Mouse (Mus musculus): ENCODE data around the gene Icam2.

DNA sequence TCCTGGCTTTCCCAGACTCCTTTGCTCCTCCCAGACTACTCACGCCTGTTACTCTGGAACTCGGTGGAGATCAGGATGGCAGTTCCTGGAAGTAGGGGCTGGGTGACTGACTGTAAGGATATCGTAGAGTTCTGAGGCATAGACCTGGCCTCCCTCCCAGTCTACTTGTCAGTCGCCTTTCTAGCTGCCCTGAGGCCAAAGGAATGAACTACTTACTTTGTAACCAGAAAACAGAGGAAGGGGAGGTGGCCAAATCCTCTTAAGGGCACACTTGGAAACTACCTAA, 5.4 kb upstream of the Icam2 start:
- TF ChIP-seq CTCF (conservative IDR thresholded peaks at IDR 0.05 in 1 of 2, IDR thresholded peaks at IDR 0.05 in 1 of 2; ENCODE audit: low read depth in 2 of 2, low read length in 2 of 2) (no peak), POLR2A (IDR thresholded peaks at IDR 0.05; ENCODE audit: low read depth, low read length) (no peak), TBP (conservative IDR thresholded peaks at IDR 0.05; ENCODE audit: low read depth, low read length) (no peak), SMC3 (IDR thresholded peaks at IDR 0.05; ENCODE audit: low read depth, low read length) (no peak), CHD2 (IDR thresholded peaks at IDR 0.05; ENCODE audit: low read length) (no peak), EP300 (IDR thresholded peaks at IDR 0.05; ENCODE audit: low read length) (no peak), E2F4 (IDR thresholded peaks at IDR 0.05; ENCODE audit: insufficient replicate concordance, low read depth, low read length) (no peak), JUND (conservative IDR thresholded peaks at IDR 0.05; ENCODE audit: low read depth, low read length) (no peak)
